In the genomic region with DNA sequence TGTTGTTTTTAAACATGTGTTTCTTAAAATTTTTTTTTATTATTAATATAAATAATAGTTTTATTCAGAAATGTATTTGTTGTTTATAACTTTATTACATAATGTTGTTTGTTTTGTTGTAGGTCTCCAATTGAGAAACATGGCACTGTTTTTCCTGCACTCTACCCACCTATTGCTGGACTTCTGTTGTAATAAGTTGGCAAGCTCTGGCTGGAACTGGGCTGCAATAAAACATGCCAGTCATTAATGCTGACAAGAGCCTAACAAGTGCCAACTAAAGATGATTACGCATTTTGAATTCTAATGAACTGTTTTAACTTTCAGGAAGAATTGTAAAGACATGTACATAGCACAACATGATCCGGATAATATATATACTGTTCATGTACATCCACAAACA, we compare ENCODE assay signal across 11 mouse cellular contexts.
"Had no signal": no experiment of that assay in that cellular context is flagged by ENCODE, and none has a peak within 500 bp of the region (broad histone marks: within the 10 kb centered on the region; RNA-seq: fewer than 3 reads in every experiment).

No protein-coding gene starts in this region.

- DNase-seq: lung, adult 18-20 months; lung, embryonic 14.5 days; lung, postnatal 10 days; lung, postnatal 4 days; midbrain, embryonic 14.5 days; retina, postnatal 1 day; right cerebral cortex, adult 18-20 months; right cerebral cortex, postnatal 25 days; thymus, adult 2 months; thymus, postnatal 25 days; thymus, postnatal 4 days had no signal
